Mouse (Mus musculus) urinary bladder, postnatal 0 days (tissue): ENCODE results near the gene Nubp2. TPM values are rescaled to one million over a fixed set of nuclear protein-coding genes. Genes with fewer than 3 reads are reported as not detected.

ENCODE experiments used
- polyA plus RNA-seq: library from polyadenylated mRNA; unstranded; fragments of >200 nt; fragmentation: Nextera tagmentation; extraction: Ambion mirVana; gene quantifications from 2 replicates; pipeline ENCODE4 v1.2.1, GENCODE M21; 2015

The Nubp2 gene
- 31.8 and 37.9 TPM in 2 replicates for polyA plus RNA-seq

GRCm38 (mm10) chr17:24886134-24886931 lies at the start of gene Nubp2, which contains the start of gene Spsb3:
Gene Nubp2, minus strand, starts transcription at chr17:24886349.
Gene Spsb3, plus strand, starts transcription at chr17:24886643.

GRCm38 (mm10) chr17:24896241-24896992 lies 10.3 kb upstream of the Nubp2 start, which contains the start of gene Nme3:
Gene Nme3, plus strand, starts transcription at chr17:24896500.

GRCm38 (mm10) chr17:24894995-24895547 lies 8.9 kb upstream of the Nubp2 start, which contains the start of the genes Eme2 and Mrps34:
Gene Eme2, minus strand, starts transcription at chr17:24895087.
Gene Mrps34, plus strand, starts transcription at chr17:24895116.

DNA sequence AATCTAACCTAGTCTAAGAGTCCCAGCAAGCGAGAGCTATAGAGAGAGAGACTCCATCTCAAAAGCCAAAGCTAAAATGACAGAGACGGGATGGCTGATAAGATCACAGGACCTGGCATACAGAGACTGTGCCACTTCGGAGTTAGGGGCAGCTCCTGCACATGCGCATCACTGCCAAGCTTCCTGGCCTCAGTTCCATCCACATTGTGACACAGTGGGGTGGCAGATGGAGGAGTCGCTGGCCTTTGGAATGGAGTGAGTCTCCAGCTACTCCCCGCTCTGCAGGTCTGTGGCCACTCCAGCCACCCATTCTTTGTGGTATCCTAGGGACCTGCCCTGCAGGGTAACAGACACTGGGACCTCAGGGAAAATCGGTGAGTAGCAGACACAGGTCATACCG lies 20.4 kb downstream of the Nubp2 start, which contains the start of gene Igfals:
Igfals (plus strand) TSS at position 222 of the 400 bp plus-strand sequence.

GRCm38 (mm10) chr17:24850065-24850772 lies 35.9 kb downstream of the Nubp2 start, which contains the start of gene Fahd1:
Gene Fahd1, minus strand, starts transcription at chr17:24850364.

GRCm38 (mm10) chr17:24839842-24840241 lies 46.3 kb downstream of the Nubp2 start, which contains the start of gene Hagh:
Gene Hagh, plus strand, starts transcription at chr17:24840143.

Other genes with a start within 250 kb of the Nubp2 start
- 33.6 and 38.2 TPM in 2 replicates for gene Slc9a3r2, start 236.0 kb downstream of the Nubp2 start, polyA plus RNA-seq
- not detected in 2 replicates for gene Npw, start 227.9 kb downstream of the Nubp2 start, polyA plus RNA-seq
- 10.0 and 11.2 TPM in 2 replicates for gene Zfp598, start 216.7 kb downstream of the Nubp2 start, polyA plus RNA-seq
- gene Syngr3, start 196.4 kb downstream of the Nubp2 start, polyA plus RNA-seq = 0.08 and 0.41 TPM in 2 replicates
- 28.0 and 29.7 TPM in 2 replicates for gene Gfer, start 190.2 kb downstream of the Nubp2 start, polyA plus RNA-seq
- 1.4 and 2.0 TPM in 2 replicates for gene Noxo1, start 190.1 kb downstream of the Nubp2 start, polyA plus RNA-seq
- 31.4 and 34.7 TPM in 2 replicates for gene Tbl3, start 178.7 kb downstream of the Nubp2 start, polyA plus RNA-seq
- gene Rnf151, start 168.3 kb downstream of the Nubp2 start, polyA plus RNA-seq = 0.24 TPM in 1 of 2 replicates, not detected in the other
- 1,136 and 1,298 TPM in 2 replicates for gene Rps2, start 168.2 kb downstream of the Nubp2 start, polyA plus RNA-seq
- 218 and 232 TPM in 2 replicates for gene Ndufb10, start 161.9 kb downstream of the Nubp2 start, polyA plus RNA-seq
- 0.16 and 0.19 TPM in 2 replicates for gene Rpl3l, start 158.5 kb downstream of the Nubp2 start, polyA plus RNA-seq
- 203 and 213 TPM in 2 replicates for gene Msrb1, start 149.7 kb downstream of the Nubp2 start, polyA plus RNA-seq
- 0.25 and 0.64 TPM in 2 replicates for gene Hs3st6, start 133.4 kb downstream of the Nubp2 start, polyA plus RNA-seq
- 0.10 TPM in 1 of 2 replicates, not detected in the other for gene Meiob, start 82.1 kb downstream of the Nubp2 start, polyA plus RNA-seq
- 44.1 and 47.3 TPM in 2 replicates for gene Hagh, start 46.2 kb downstream of the Nubp2 start, polyA plus RNA-seq
- 16.1 and 17.5 TPM in 2 replicates for gene Fahd1, start 36.0 kb downstream of the Nubp2 start, polyA plus RNA-seq
- 0.07 TPM in 1 of 2 replicates, not detected in the other for gene Igfals, start 20.4 kb downstream of the Nubp2 start, polyA plus RNA-seq
- gene Spsb3, start 294 bp upstream of the Nubp2 start, polyA plus RNA-seq = 27.7 and 30.1 TPM in 2 replicates
- 18.3 and 18.8 TPM in 2 replicates for gene Eme2, start 8.7 kb upstream of the Nubp2 start, polyA plus RNA-seq
- 83.6 and 88.7 TPM in 2 replicates for gene Mrps34, start 8.8 kb upstream of the Nubp2 start, polyA plus RNA-seq
- gene Nme3, start 10.2 kb upstream of the Nubp2 start, polyA plus RNA-seq = 35.4 and 36.2 TPM in 2 replicates
- 12.1 and 13.1 TPM in 2 replicates for gene Mapk8ip3, start 50.6 kb upstream of the Nubp2 start, polyA plus RNA-seq
- 51.5 and 66.2 TPM in 2 replicates for gene Jpt2, start 74.3 kb upstream of the Nubp2 start, polyA plus RNA-seq
- gene Cramp1l, start 129.4 kb upstream of the Nubp2 start, polyA plus RNA-seq = 2.8 and 3.1 TPM in 2 replicates
- 5.4 and 6.0 TPM in 2 replicates for gene Ift140, start 129.7 kb upstream of the Nubp2 start, polyA plus RNA-seq
- 21.2 and 24.3 TPM in 2 replicates for gene Tmem204, start 197.2 kb upstream of the Nubp2 start, polyA plus RNA-seq
- gene Telo2, start 229.6 kb upstream of the Nubp2 start, polyA plus RNA-seq = 17.5 and 20.7 TPM in 2 replicates
- not detected in 2 replicates for gene Ptx4, start 234.4 kb upstream of the Nubp2 start, polyA plus RNA-seq
- 15.0 and 15.7 TPM in 2 replicates for gene Clcn7, start 247.0 kb upstream of the Nubp2 start, polyA plus RNA-seq